Mouse (Mus musculus) embryonic facial prominence, embryonic 14.5 days (tissue): ENCODE measurements around the gene Commd9. TPM values are rescaled to one million over a fixed set of nuclear protein-coding genes. Genes with fewer than 3 reads are reported as not detected.

Experiments used
- polyA plus RNA-seq: library from polyadenylated mRNA; unstranded; fragments of >200 nt; fragmentation: Nextera tagmentation; extraction: Ambion mirVana; gene quantifications from 2 replicates; pipeline ENCODE4 v1.2.1, GENCODE M21; 2014

Commd9 gene
- polyA plus RNA-seq, 1 experiment from 2014 or later = 61.7 TPM

Other genes starting within 250 kb of the Commd9 start
- gene Rag1, start 236.7 kb upstream of the Commd9 start, polyA plus RNA-seq = 0.31 and 0.33 TPM in 2 replicates
- gene B230118H07Rik, start 236.7 kb upstream of the Commd9 start, polyA plus RNA-seq = 55.8 and 65.6 TPM in 2 replicates
- 12.8 and 13.3 TPM in 2 replicates for gene Traf6, start 207.8 kb upstream of the Commd9 start, polyA plus RNA-seq
- 14.2 and 19.3 TPM in 2 replicates for gene Prr5l, start 3.2 kb upstream of the Commd9 start, polyA plus RNA-seq